In the genomic region with DNA sequence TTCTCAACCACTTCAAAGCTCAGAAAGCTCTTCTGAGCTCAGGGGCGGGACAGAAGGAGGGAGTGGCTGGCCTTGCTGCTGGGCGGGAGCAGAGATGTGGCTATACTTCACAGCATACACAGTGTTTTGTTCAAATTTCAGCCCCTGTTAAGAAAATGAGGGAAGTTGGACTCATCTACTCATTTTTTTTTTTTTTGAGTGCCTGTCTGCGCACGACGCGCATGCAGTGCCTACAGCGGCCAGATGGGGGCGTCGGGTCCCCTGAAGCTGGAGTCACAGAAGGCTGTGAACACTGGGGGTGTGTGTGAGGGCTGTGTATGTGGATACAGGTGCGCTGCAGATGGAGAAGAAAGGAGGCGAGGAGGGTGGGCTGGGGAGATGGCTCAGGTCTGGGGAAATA, we compare ENCODE assay signal across 8 mouse cellular contexts. TPM values are rescaled to one million over a fixed set of nuclear protein-coding genes. Genes with fewer than 3 reads are reported as not detected.
DNase-seq lines count a peak whose midpoint lies in the region; ATAC-seq lines count a peak whose summit lies in the region.

No protein-coding gene starts in this region.

- 2% methylated on average over 11 of the region's 11 CpGs for WGBS in embryonic facial prominence, embryonic 15.5 days
- WGBS in heart, embryonic 14.5 days, result 8% methylated on average over 11 of the region's 11 CpGs
- WGBS in liver, embryonic 13.5 days (ENCODE audit: insufficient replicate concordance), result 1% methylated on average over 11 of the region's 11 CpGs
- 3% methylated on average over 11 of the region's 11 CpGs for WGBS in stomach, embryonic 15.5 days

- H3K36me3 ChIP-seq in embryonic facial prominence, embryonic 15.5 days, result peaks cover 14% of the 10 kb centered on the region
- peaks cover 14% of the 10 kb centered on the region for H3K36me3 ChIP-seq in heart, embryonic 14.5 days (ENCODE audit: control insufficient read depth, insufficient read depth, low read length)
- H3K36me3 ChIP-seq in liver, embryonic 13.5 days, result peaks cover 12% of the 10 kb centered on the region
- H3K36me3 ChIP-seq in stomach, embryonic 15.5 days, result peaks cover 12% of the 10 kb centered on the region

- H3K27me3 ChIP-seq in embryonic facial prominence, embryonic 15.5 days, result no peaks in the 10 kb centered on the region
- no peaks in the 10 kb centered on the region for H3K27me3 ChIP-seq in heart, embryonic 14.5 days (ENCODE audit: control insufficient read depth, insufficient read depth, low read length)
- H3K27me3 ChIP-seq in liver, embryonic 13.5 days, result peaks cover 34% of the 10 kb centered on the region
- H3K27me3 ChIP-seq in stomach, embryonic 15.5 days (replicated peaks), result no peaks in the 10 kb centered on the region

- peaks cover 64% of the 10 kb centered on the region for H3K4me1 ChIP-seq in embryonic facial prominence, embryonic 15.5 days
- H3K4me1 ChIP-seq in heart, embryonic 14.5 days (ENCODE audit: control insufficient read depth in 2 of 2, insufficient read depth in 2 of 2, low read length in 2 of 2), result peaks cover 36 to 54% of the 10 kb centered on the region in 2 experiments
- H3K4me1 ChIP-seq in liver, embryonic 13.5 days (replicated peaks), result peaks cover 70% of the 10 kb centered on the region
- peaks cover 49% of the 10 kb centered on the region for H3K4me1 ChIP-seq in stomach, embryonic 15.5 days

- ATAC-seq in embryonic facial prominence, embryonic 15.5 days (ENCODE audit: insufficient number of reproducible peaks, low FRiP score, low TSS enrichment, low read depth), result no peak
- ATAC-seq in heart, embryonic 14.5 days (ENCODE audit: insufficient number of reproducible peaks, insufficient read depth, low FRiP score, low read depth), result no peak
- ATAC-seq in liver, embryonic 13.5 days (ENCODE audit: low read depth), result no peak
- ATAC-seq in stomach, embryonic 15.5 days (ENCODE audit: insufficient read depth, low FRiP score, low read depth), result no peak

- H3K4me2 ChIP-seq in embryonic facial prominence, embryonic 15.5 days (replicated peaks), result peak overlapping the region; percentile 93
- peak overlapping the region; percentile 95 for H3K4me2 ChIP-seq in heart, embryonic 14.5 days (ENCODE audit: low read length)
- peak overlapping the region; percentile 94 for H3K4me2 ChIP-seq in liver, embryonic 13.5 days
- H3K4me2 ChIP-seq in stomach, embryonic 15.5 days, result peak overlapping the region; percentile 85

- H3K4me3 ChIP-seq in embryonic facial prominence, embryonic 15.5 days (replicated peaks), result peak overlapping the region; percentile 90
- peak overlapping the region in 1 of 2 experiments; percentile 0; a peak in 1 of 4 replicates for H3K4me3 ChIP-seq in heart, embryonic 14.5 days (ENCODE audit: control insufficient read depth in 1 of 2, insufficient read depth in 1 of 2, low read depth in 1 of 2, low read length in 2 of 2)
- H3K4me3 ChIP-seq in liver, embryonic 13.5 days (replicated peaks), result peak overlapping the region; percentile 89
- peak overlapping the region; percentile 63; the same call in 1 of the 2 replicates for H3K4me3 ChIP-seq in stomach, embryonic 15.5 days (replicated peaks)

- H3K9me3 ChIP-seq in embryonic facial prominence, embryonic 15.5 days (replicated peaks), result no peaks in the 10 kb centered on the region
- H3K9me3 ChIP-seq in heart, embryonic 14.5 days (ENCODE audit: control insufficient read depth, low read length), result no peaks in the 10 kb centered on the region; the same call in 1 of the 2 replicates
- peaks cover 5% of the 10 kb centered on the region; the same call in 1 of the 2 replicates for H3K9me3 ChIP-seq in liver, embryonic 13.5 days (replicated peaks)
- H3K9me3 ChIP-seq in stomach, embryonic 15.5 days, result no peaks in the 10 kb centered on the region

- peak overlapping the region; percentile 99 for H3K27ac ChIP-seq in embryonic facial prominence, embryonic 15.5 days (replicated peaks)
- H3K27ac ChIP-seq in heart, embryonic 14.5 days (replicated peaks in 1 of 2; ENCODE audit: control insufficient read depth in 1 of 2, insufficient read depth in 1 of 2, low read depth in 2 of 2, low read length in 2 of 2), result peak overlapping the region; percentile 97
- H3K27ac ChIP-seq in liver, embryonic 13.5 days, result peak overlapping the region; percentile 99
- H3K27ac ChIP-seq in stomach, embryonic 15.5 days, result peak overlapping the region; percentile 99

- H3K9ac ChIP-seq in embryonic facial prominence, embryonic 15.5 days, result no peak overlapping the region
- peak overlapping the region; percentile 90 for H3K9ac ChIP-seq in heart, embryonic 14.5 days (ENCODE audit: low read length)
- peak overlapping the region; percentile 95 for H3K9ac ChIP-seq in liver, embryonic 13.5 days
- 0 out of 2 replicates have a peak overlapping the region, but pooled peaks have one; percentile 76 for H3K9ac ChIP-seq in stomach, embryonic 15.5 days

- DNase-seq in 416B (ENCODE audit: low read depth), result peak; percentile 96
- peak; percentile 86 to 90 for DNase-seq in adrenal gland, postnatal 36 days
- DNase-seq in kidney, postnatal 10 days, result peak; percentile 94
- peak; percentile 77 for DNase-seq in liver, embryonic 13.5 days
- DNase-seq in natural killer cell, adult 2 months (ENCODE audit: low spot score in 2 of 2), result peak; percentile 89 to 94

RNA-seq across cellular contexts. Expression of gene Cnn2, which starts 1.4 kb away (rescaled TPM):
- total RNA-seq in adrenal gland, postnatal 36 days (2021), result 10 to 100 TPM; 30.2 to 42.9 TPM
- polyA plus RNA-seq in embryonic facial prominence, embryonic 15.5 days (2015; fragmentation: Nextera tagmentation; extraction: Ambion mirVana), result 288 and 296 TPM in 2 replicates
- polyA plus RNA-seq in heart, embryonic 14.5 days (2014; fragmentation: Nextera tagmentation; extraction: Ambion mirVana), result 265 and 275 TPM in 2 replicates
- 45.8 and 49.6 TPM in 2 replicates for polyA plus RNA-seq in liver, embryonic 13.5 days (2015; fragmentation: Nextera tagmentation; extraction: Ambion mirVana)
- polyA plus RNA-seq in stomach, embryonic 15.5 days (2015; fragmentation: Nextera tagmentation; extraction: Ambion mirVana), result 274 and 279 TPM in 2 replicates

RNA-seq across cellular contexts. Expression of gene Tmem259, which starts 2.8 kb away (rescaled TPM):
- total RNA-seq in adrenal gland, postnatal 36 days (2021), result 100 to 1,000 TPM; 144 to 146 TPM
- polyA plus RNA-seq in embryonic facial prominence, embryonic 15.5 days (2015; fragmentation: Nextera tagmentation; extraction: Ambion mirVana), result 23.9 and 29.3 TPM in 2 replicates
- polyA plus RNA-seq in heart, embryonic 14.5 days (2014; fragmentation: Nextera tagmentation; extraction: Ambion mirVana), result 16.2 and 20.3 TPM in 2 replicates
- 8.2 TPM in 2 replicates for polyA plus RNA-seq in liver, embryonic 13.5 days (2015; fragmentation: Nextera tagmentation; extraction: Ambion mirVana)
- 20.6 and 21.3 TPM in 2 replicates for polyA plus RNA-seq in stomach, embryonic 15.5 days (2015; fragmentation: Nextera tagmentation; extraction: Ambion mirVana)

RNA-seq across cellular contexts. Expression of gene Abca7, which starts 9.3 kb away (rescaled TPM):
- 10 to 100 TPM; 20.2 to 20.3 TPM for total RNA-seq in adrenal gland, postnatal 36 days (2021)
- 3.7 and 4.0 TPM in 2 replicates for polyA plus RNA-seq in embryonic facial prominence, embryonic 15.5 days (2015; fragmentation: Nextera tagmentation; extraction: Ambion mirVana)
- 1.6 and 1.7 TPM in 2 replicates for polyA plus RNA-seq in heart, embryonic 14.5 days (2014; fragmentation: Nextera tagmentation; extraction: Ambion mirVana)
- 6.3 and 7.4 TPM in 2 replicates for polyA plus RNA-seq in liver, embryonic 13.5 days (2015; fragmentation: Nextera tagmentation; extraction: Ambion mirVana)
- 4.2 and 4.8 TPM in 2 replicates for polyA plus RNA-seq in stomach, embryonic 15.5 days (2015; fragmentation: Nextera tagmentation; extraction: Ambion mirVana)

RNA-seq across cellular contexts. Expression of gene Grin3b, which starts 16.4 kb away (rescaled TPM):
- not detected for total RNA-seq in adrenal gland, postnatal 36 days (2021)
- 0.63 and 0.77 TPM in 2 replicates for polyA plus RNA-seq in embryonic facial prominence, embryonic 15.5 days (2015; fragmentation: Nextera tagmentation; extraction: Ambion mirVana)
- polyA plus RNA-seq in heart, embryonic 14.5 days (2014; fragmentation: Nextera tagmentation; extraction: Ambion mirVana), result 0.09 and 0.18 TPM in 2 replicates
- 0.07 and 0.10 TPM in 2 replicates for polyA plus RNA-seq in liver, embryonic 13.5 days (2015; fragmentation: Nextera tagmentation; extraction: Ambion mirVana)
- 0.27 and 0.34 TPM in 2 replicates for polyA plus RNA-seq in stomach, embryonic 15.5 days (2015; fragmentation: Nextera tagmentation; extraction: Ambion mirVana)

RNA-seq across cellular contexts. Expression of gene Wdr18, which starts 27.0 kb away (rescaled TPM):
- 10 to 100 TPM; 37.8 to 48.9 TPM for total RNA-seq in adrenal gland, postnatal 36 days (2021)
- 84.7 and 90.6 TPM in 2 replicates for polyA plus RNA-seq in embryonic facial prominence, embryonic 15.5 days (2015; fragmentation: Nextera tagmentation; extraction: Ambion mirVana)
- 73.2 and 84.4 TPM in 2 replicates for polyA plus RNA-seq in heart, embryonic 14.5 days (2014; fragmentation: Nextera tagmentation; extraction: Ambion mirVana)
- 78.2 and 83.0 TPM in 2 replicates for polyA plus RNA-seq in liver, embryonic 13.5 days (2015; fragmentation: Nextera tagmentation; extraction: Ambion mirVana)
- polyA plus RNA-seq in stomach, embryonic 15.5 days (2015; fragmentation: Nextera tagmentation; extraction: Ambion mirVana), result 86.0 and 86.2 TPM in 2 replicates
